Mouse (Mus musculus): ENCODE data around the gene Gtpbp2. TPM values are rescaled to one million over a fixed set of nuclear protein-coding genes. Genes with fewer than 3 reads are reported as not detected.

The Gtpbp2 gene
- polyA plus RNA-seq, 2 experiments from 2014 or later = 56.9 to 90.1 TPM

- no peak for ATAC-seq
These were observed 6.5 kb upstream of the Gtpbp2 start for GRCm38 (mm10) chr17:46154336-46154735.

DNA sequence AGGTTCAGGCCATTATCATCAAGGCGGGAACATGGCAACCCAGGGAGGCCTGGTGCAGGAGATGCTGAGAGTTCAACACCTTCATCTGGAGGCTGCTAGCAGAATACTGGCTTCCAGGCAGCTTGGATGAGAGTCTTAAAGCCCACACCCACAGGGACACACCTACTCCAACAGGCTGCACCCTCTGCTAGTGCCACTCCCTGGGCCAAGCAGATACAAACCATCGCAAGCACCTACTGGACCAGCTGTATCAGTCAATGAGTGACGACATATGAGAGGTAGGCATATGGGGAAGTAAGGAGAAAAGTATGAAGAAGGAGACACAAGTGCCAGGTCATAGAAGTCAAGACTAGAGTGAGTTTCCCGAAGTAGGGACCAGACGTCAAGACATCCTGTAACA is 4.2 kb upstream of the Gtpbp2 start:
- no peak for ATAC-seq

GRCm38 (mm10) chr17:46157131-46157530 is 3.7 kb upstream of the Gtpbp2 start:
- no peak for ATAC-seq

- ATAC-seq = no peak
These were observed 1.6 kb upstream of the Gtpbp2 start for GRCm38 (mm10) chr17:46159236-46159635.

GRCm38 (mm10) chr17:46160090-46160662 is 656 bp upstream of the Gtpbp2 start:
- ATAC-seq = peak; percentile 55

- ATAC-seq = no peak
These were observed 347 bp downstream of the Gtpbp2 start for GRCm38 (mm10) chr17:46161179-46161578.

DNA sequence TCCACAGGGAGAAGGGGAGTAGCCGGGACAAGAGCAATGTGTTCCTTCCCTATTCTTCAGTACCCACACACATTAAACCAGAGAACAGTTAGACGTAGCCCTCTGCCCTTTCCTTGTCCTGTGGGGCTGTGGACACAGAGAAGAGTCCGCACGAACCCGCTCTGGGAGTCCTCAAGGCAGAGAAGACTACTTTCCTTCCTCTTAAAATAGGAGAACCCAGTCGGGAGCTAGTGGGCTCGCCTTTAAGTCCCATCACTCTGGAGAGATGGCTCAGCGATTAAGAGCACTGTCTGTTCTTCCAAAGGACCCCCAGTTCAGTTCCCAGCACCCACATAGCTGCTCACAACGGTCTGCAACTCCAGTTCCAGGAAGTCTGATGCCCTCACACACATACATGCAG is 878 bp downstream of the Gtpbp2 start:
- no peak for ATAC-seq

- no peak for ATAC-seq
These were observed 1.7 kb downstream of the Gtpbp2 start for GRCm38 (mm10) chr17:46162551-46162950.

DNA sequence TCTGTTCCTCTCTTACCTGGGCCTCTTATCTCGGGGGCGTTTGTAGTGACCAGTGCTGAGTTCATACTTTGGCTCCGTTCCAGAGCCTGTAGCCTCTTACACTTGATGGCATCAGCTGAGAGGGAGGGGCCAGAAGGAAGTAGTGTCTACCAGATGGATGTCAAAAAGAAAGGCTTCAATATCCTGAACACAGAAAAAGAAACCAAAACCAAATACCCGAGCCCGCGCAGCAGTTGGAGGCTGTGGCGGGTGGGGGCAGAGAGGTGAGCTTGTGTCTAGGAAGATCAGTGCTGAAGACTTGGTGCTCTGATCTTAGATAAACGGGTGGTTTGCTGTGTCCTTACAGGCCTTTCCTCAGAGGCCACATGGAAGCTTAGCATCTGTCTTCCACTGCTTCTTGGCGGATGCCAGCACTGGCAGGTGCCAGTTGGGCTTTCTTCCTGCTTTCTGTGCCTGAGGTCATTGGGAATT is 2.2 kb downstream of the Gtpbp2 start:
- ATAC-seq = peak; percentile 57

DNA sequence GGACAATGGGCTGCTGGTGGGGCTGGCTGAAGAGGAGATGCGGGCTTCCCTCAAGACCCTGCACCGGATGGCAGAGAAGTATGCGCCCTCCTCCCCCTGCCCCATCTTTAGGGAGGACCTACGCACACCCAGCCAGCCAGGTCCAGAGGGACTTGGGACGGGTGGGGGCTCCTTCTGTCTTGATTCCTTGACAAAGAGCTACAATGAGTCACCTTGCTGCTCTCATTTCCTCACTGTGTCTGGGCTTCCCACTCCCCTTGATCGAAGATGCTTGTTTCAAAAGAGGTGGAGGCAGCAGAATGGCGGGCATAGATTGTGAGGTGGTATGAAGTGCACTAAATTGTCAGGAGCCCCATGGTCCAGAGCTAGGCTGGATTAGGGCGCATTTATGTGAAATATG is 3.5 kb downstream of the Gtpbp2 start:
- ATAC-seq = no peak

DNA sequence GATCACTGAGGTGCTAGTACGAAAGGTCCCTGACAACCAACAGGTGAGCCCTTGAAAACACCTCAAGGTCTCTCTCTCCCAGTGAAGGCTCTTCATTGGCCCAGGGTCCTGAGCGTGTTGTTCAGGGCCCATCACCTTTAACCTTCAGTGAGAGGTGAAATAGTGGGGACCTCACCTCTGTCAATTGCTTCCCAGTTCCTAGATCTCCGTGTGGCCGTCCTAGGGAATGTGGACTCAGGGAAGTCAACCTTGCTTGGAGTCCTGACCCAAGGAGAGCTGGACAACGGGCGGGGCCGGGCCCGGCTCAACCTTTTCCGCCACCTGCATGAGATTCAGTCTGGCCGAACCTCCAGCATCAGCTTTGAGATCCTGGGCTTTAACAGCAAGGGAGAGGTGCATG is 4.0 kb downstream of the Gtpbp2 start:
- ATAC-seq = no peak

DNA sequence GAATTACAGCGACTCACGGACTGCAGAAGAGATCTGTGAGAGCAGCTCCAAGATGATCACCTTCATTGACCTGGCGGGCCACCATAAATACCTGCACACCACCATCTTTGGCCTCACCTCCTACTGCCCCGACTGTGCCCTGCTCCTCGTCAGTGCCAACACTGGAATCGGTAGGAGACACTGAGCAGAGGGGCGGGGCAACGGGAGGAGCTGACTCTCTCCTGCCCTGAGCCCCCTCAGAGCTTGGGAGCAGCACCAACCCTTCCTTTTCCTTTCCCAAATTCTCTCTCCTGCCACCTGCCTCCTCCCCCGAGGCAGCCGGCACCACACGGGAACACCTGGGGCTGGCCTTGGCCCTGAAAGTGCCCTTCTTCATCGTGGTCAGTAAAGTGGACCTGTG is 4.6 kb downstream of the Gtpbp2 start:
- ATAC-seq = no peak

GRCm38 (mm10) chr17:46166270-46166669 is 5.4 kb downstream of the Gtpbp2 start:
- ATAC-seq = no peak

DNA sequence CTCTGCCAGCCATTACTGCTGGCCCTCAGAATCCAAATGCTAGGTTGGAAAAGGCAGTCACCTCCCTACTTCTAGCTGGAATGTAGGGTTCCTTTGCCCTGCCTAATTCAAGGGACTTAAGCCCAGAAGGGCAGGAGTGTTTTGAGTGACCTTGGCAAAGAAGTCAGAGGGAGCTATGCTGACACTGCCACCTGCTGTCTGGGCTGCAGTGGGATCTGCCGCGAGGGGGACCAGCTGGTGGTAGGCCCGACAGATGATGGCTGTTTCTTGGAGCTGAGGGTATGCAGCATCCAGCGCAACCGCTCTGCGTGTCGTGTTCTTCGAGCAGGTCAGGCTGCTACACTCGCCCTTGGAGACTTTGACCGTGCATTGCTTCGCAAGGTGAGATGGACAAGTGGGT is 6.2 kb downstream of the Gtpbp2 start:
- ATAC-seq = no peak

- no peak for ATAC-seq
These were observed 7.5 kb downstream of the Gtpbp2 start for GRCm38 (mm10) chr17:46168318-46168717.

GRCm38 (mm10) chr17:46168768-46169167 is 7.9 kb downstream of the Gtpbp2 start:
- no peak for ATAC-seq

- ATAC-seq = peak; percentile 67
These were observed 9.7 kb downstream of the Gtpbp2 start for GRCm38 (mm10) chr17:46170538-46170937.

DNA sequence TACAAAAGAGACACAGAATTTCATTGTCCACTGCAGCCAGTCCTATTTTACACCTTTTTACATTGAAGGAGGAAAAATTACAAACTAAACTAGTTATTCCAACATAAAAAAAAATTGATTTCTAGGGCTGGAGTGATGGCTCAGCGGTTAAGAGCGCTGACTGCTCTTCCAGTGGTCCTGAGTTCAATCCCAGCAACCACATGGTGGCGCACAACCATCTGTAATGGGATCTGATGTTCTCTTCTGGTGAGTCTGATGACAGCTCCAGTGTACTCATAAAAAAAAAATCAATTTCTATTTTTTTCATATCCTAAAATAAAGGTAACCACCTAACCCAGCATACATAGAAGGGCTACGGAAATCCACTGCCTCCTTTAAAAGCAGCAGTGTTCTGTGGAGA is 21.4 kb downstream of the Gtpbp2 start:
- ATAC-seq = no peak

DNA sequence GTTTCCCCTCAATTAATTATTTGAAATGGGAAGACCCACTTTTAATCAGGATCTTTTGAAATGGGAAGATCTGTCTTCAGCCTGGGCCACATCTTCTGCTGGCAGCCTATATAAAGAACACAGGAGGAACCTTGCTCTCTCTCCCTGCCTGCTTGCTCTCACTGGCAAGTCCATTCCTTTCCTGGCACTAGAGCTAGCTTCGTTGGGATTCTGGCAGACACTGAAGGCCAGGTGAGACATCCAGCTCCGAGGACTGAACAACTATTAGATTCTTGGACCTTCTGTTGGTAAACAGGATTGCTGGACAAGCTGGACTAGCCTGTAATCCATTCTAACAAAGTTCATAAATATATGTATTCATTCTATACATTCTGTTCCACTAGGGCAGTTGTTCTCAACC is 28.0 kb downstream of the Gtpbp2 start:
- no peak for ATAC-seq

DNA sequence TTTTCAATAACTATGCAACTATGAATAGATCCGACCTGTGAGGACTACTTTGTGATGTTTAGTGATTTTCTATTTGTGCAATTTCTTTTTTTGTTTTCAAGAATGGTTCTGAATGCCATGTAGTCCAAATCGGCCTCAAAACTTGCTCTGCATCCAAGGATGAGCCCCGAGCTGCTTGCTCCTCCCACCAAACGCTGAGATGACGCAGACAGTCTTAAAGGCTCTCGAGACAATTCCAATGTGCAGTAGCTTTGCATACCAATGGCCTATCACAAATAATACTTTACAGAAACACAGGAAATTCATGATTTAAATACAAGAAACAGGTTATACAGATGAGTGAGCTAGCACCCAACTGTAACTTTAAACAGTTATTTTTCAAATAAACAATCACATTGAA is 40.3 kb downstream of the Gtpbp2 start:
- no peak for ATAC-seq

DNA sequence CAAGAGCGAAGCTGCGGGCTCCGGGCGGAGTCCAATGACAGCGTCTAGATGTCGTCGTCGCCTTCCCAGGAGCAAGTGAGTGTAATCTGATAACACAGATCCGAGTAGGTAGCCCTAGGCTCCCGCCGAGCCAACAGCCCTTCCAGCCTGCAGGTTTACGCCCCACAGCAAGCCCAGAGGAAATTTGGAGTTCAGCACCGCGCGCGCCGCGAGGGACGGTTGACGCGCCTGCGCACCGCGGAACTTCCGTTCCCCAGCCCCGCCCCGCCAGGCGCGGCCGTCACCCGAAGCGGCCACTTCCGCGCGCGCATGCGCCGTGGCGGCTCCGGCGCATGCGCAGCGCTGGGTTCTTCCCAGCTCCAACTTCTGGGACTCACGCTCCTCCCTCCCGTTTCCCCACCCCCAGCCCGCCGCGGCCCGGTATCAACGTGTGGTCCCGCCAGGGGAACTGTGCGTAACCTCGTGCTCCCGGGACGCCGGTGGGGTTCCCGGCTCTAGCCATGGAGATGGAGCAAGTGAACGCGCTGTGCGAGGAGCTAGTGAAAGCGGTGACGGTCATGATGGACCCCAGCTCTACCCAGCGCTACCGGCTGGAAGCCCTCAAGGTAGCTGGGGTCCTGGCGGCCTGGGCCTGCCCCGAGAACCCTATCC is 41.7 kb downstream of the Gtpbp2 start, which contains the start of the genes Polh and Xpo5:
Gene Polh (minus strand): TSS at position 225 of the 651 bp plus-strand sequence.
Gene Xpo5 (plus strand): TSS at position 362 of the 651 bp plus-strand sequence.
- peak; percentile 89 for ATAC-seq

- ATAC-seq = peak; percentile 51
These were observed 42.2 kb downstream of the Gtpbp2 start for GRCm38 (mm10) chr17:46203078-46203477.

GRCm38 (mm10) chr17:46206676-46207075 is 45.8 kb downstream of the Gtpbp2 start:
- ATAC-seq = no peak

DNA sequence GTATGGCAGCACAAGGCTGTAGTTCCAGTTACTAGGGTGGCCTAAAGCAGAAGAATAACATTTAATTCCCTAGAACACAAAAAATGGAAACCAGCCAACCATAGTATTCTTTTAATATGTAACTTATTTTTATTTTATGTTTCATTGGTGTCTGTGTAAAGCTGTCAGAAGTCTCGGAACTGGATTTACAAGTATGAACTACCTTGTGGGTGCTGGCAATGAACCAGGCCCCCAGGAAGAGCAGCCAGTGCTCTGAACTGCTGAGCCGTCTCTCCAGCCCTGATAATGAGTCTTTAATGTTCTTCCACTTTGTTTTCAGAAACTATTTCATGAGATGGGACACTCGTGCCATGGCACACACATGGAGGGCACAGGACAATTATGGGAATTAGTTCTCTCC is 49.7 kb downstream of the Gtpbp2 start:
- ATAC-seq = no peak
